Mouse (Mus musculus): ENCODE data around the gene Irf2bp1.

- no peak for TF ChIP-seq MYOG (IDR thresholded peaks at IDR 0.05; ENCODE audit: control insufficient read depth in 1 of 3, insufficient read depth in 1 of 3, insufficient read length in 2 of 3, low read depth in 2 of 3)
- TF ChIP-seq POLR2A (IDR thresholded peaks at IDR 0.05; ENCODE audit: insufficient read length, low read depth), result no peak
- no peak for TF ChIP-seq MAX (IDR thresholded peaks at IDR 0.05; ENCODE audit: low read depth)
- no peak for TF ChIP-seq USF1 (IDR thresholded peaks at IDR 0.05; ENCODE audit: low read depth)
- TF ChIP-seq POLR2AphosphoS2 (IDR thresholded peaks at IDR 0.05; ENCODE audit: insufficient read length, low read depth), result no peak
- TF ChIP-seq TCF12 (IDR thresholded peaks at IDR 0.05; ENCODE audit: insufficient read depth, poor library complexity, severe bottlenecking), result no peak
These were observed 9.0 kb downstream of the Irf2bp1 start for GRCm38 (mm10) chr7:19012882-19013281.
